Mouse (Mus musculus) gastrocnemius, adult 8-10 months (tissue): ENCODE measurements around the gene Ssmem1. TPM values are rescaled to one million over a fixed set of nuclear protein-coding genes. Genes with fewer than 3 reads are reported as not detected.

Experiments used
- DNase-seq, 2 experiments: peaks; one replicate each; pipeline ENCODE4 v3.0.0; 2022; ENCODE audit warnings: low spot score in 2 of 2
- total RNA-seq, 4 experiments: library from RNA; stranded (reverse); gene quantifications; 2 replicates each; pipeline ENCODE4 v1.2.4; 2022

The Ssmem1 gene
- under 1 TPM in 1 of 4 experiments, not detected in 3; 0.36 TPM for total RNA-seq

DNA sequence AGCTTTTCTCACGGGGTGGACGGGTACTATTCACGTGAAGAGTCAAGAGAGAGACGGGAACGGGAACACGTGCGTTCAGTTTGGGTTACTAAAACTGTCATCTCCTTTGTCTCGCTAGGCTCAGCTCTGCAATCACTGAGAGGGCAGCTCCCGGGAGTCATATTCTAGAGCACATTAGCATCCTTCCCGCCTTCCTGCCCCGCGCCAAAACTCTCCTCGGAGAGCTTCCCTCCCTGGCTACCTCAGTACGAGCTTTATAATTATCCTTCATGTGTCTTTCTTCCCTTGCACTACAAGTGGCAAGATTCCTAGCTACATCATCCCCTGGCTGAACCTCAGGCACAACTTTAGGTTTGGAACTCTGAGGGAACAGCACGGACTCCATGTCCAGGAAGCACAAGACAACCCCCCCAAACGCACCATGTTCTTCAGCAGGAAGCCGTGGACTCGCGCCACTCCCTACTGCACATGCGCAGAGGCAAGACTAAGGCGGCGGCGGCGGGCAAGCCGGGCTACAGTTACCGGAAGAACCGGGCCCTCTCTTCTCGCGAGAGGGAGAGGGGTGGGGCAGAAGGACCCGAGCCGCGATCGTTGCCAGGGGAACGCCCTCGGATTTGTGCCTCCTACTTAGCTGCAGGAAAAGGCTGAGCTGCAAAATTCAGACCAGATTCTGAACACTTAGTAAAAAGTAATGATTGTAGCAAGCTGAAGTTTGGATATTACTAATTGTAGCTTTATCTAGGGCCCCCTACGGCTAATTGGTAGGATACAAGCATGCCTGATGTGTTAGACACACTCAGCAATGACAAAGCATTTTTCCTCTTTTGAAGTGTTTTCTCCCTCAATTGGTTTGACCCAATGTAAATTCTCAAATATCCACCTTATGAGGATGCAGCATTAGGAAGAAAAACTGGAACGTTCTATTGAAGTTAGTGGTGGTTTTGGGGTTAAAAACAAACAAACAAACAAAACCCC lies at the start of gene Ssmem1, which contains the start of gene Tmem209:
Gene Ssmem1 (plus strand): TSS at position 585 of the 975 bp plus-strand sequence.
Gene Tmem209 (minus strand): TSS at position 519 of the 975 bp plus-strand sequence.
- DNase-seq, result peak; percentile 99

- DNase-seq, result no peak
Observed at GRCm38 (mm10) chr6:30460750-30461446, 48.8 kb upstream of the Ssmem1 start.

DNA sequence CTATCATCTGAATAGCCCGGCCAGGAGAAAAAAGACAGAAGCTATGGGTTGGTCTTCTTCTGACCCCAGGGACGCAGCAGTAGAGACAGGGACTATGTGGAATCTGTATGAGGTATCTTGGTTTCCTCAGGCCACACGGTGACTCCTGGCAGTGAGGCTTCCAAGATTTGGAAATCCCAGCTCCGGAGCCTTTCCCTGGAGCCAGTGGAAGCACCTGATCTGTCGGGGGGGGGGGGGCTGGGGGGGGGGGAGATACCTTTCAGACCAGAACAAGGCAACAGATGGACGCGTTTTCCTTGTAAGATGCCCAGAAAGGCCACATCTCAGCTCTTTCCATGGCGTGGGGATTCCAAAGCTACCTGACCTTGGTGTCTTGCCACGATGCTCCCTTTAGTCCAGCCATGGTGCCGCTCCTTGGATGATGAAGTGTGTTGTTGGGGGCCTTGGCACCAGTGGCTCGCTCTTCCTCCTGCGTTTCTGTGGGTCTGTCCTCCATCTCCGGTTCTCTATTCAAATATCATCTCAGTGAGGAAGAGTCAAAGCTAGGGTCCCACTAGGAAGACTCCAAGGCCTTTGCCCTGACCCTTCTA lies 47.8 kb upstream of the Ssmem1 start:
- no peak for DNase-seq

DNA sequence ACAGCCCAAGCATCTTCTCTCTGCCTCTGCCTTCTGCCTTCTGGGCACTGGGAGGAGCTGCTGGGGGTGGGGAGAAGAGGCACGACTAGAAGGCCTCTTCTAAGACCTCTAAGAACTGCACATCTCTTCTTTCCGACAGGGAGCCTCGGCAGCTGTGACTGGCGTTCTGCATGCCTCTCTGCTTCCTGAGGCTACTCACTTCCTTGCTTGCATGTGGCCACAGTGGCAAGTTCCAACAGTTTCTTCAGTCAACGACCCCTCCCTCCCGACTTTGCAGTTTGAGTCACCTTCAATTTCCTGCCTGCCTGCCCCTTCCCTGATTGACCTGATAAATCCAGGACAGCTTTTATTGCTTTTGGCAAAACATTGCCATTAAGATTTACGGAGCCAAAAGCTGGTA lies 46.8 kb upstream of the Ssmem1 start:
- no peak for DNase-seq

- DNase-seq, result no peak
Observed at GRCm38 (mm10) chr6:30465586-30465985, 44.1 kb upstream of the Ssmem1 start.

GRCm38 (mm10) chr6:30468058-30468457 lies 41.6 kb upstream of the Ssmem1 start:
- no peak for DNase-seq

DNA sequence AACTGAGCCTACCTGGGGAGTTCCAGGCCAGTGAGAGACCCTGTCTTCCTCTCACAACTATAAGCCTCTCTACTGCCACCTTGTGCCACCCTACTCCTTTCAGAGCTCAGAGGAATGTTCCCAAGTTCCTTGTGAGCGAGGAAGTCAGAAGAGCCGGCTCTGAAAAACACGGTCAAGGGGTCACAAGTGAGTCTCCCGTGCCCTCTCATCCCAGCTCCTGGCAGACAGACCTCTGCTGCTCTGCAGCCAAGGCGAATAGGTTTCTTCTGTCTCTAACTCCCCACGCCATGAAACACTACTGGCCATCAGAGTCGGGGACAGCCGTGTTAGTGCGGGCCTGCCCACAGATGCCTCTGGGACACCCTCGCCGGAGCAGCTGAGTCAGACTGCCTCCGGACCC lies 41.0 kb upstream of the Ssmem1 start:
- DNase-seq, result peak; percentile 23 to 24

DNA sequence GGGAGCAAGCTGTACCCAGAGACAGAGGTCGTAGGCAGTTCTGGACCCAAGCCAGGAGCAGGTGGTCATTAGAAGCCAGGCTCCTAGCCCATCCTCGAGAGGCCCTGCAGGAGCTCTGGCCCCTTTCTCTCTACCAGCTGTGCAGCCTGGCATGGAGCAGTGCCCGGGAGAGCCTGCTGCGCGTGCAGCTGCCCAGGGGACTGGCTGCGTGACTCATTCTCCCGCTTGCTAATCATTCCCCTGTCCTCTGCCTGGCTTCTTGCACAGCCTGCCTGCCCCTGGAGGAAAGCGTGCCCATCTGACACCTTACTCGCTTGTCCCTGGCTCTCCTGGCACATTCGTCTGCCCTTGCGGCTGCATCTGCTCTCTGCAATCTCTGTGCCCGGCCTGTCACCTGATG lies 40.3 kb upstream of the Ssmem1 start:
- DNase-seq, result peak; percentile 41 to 65

- DNase-seq, result no peak
Observed at GRCm38 (mm10) chr6:30471706-30472105, 37.9 kb upstream of the Ssmem1 start.

- DNase-seq, result no peak
Observed at GRCm38 (mm10) chr6:30476025-30476765, 33.5 kb upstream of the Ssmem1 start.

- DNase-seq, result no peak
Observed at GRCm38 (mm10) chr6:30477210-30477714, 32.4 kb upstream of the Ssmem1 start.

GRCm38 (mm10) chr6:30477784-30478183 lies 31.9 kb upstream of the Ssmem1 start:
- no peak for DNase-seq

DNA sequence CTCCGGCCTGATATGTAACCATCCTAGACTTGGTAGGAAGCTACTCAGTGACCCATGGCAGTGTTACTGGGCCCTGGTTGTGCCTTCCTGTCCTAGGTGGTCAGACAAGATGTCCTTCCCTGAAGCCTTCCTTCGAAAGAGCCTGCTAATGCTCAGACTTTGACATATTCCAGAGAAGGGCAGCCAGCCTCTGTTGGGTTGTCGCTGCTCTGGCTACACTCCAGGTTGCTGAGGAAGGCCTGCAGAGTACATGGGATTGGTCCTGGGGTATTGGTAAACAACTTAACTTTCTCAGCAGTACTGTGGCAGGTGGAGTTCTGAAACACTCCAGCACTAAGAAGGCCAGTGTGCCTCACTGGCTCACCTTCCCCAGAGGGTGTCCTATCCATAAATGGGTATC lies 30.2 kb upstream of the Ssmem1 start:
- no peak for DNase-seq

- DNase-seq, result no peak
Observed at GRCm38 (mm10) chr6:30482908-30483307, 26.7 kb upstream of the Ssmem1 start.

DNA sequence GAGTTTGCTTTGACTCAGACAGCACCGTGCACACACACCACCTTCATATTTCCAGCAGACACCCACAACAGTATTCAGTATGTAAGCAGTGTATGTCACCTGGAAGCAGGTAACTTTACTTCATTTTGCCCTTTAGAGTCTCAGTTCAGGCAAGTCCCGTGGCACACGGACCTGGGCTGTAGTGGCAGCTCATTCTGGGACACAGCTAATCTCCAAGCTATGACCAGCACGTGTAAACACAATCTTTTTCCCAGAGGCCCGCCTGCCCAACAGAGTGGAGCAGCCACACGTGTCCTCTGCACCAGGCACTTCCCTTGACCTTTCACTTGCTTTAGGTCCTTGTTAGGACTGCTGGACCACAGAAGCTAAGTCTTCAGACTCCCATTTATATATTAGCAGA lies 23.1 kb upstream of the Ssmem1 start:
- DNase-seq, result no peak

- no peak for DNase-seq
Observed at GRCm38 (mm10) chr6:30499049-30499448, 10.6 kb upstream of the Ssmem1 start.

GRCm38 (mm10) chr6:30508824-30509223 lies 825 bp upstream of the Ssmem1 start:
- no peak for DNase-seq

DNA sequence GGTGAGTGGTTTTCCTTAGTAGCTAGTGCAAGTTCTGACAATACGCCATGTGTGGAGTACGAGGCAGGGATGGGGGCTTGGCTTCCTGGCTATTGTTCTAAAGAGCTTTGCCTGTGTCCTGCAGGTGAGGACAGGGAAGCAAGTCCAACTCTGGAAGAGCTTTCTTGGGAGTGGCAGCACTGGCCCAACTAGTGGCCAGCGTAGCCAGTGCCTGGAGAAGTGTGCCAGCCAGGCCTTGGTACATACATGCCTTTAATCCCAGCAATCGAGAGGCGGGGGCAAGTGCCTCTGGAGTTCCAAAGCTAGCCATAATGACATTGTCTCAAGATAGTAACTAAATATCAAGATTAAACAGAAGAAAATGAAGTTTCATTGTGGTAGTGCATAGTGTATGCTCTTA lies 642 bp downstream of the Ssmem1 start:
- DNase-seq, result peak in 1 of 2 experiments; percentile 6

DNA sequence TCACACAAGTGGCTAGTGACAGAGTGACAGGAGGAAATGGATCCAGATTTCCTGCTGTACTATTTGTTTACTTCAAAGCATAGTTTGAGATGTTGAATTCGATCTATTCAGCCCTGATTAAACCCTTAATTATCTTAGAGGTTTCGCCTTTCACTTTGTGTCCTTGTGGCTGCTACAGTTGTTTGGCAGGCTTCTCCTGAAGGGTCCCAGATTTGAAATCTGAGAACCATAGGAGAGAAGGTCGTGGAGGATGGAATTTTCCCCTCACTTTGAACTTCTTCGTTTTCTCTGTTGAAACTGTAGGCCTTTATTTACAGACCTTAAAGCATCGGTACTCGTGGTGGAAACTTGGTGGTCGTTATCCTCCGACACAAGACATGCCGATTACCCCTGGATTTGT lies 4.6 kb downstream of the Ssmem1 start:
- DNase-seq, result no peak

- no peak for DNase-seq
Observed at GRCm38 (mm10) chr6:30520400-30520799, 10.8 kb downstream of the Ssmem1 start.
